Mouse (Mus musculus): ENCODE results near the gene Dph3. TPM values are rescaled to one million over a fixed set of nuclear protein-coding genes. Genes with fewer than 3 reads are reported as not detected.
"Not testable (repeated sequence)": the region's sequence is repeated elsewhere in the genome, so short reads cannot be mapped to it uniquely, and the experiment has no call there.

Dph3 gene
- polyA plus RNA-seq, 1 experiment from 2014 or later: 72.1 TPM

DNA sequence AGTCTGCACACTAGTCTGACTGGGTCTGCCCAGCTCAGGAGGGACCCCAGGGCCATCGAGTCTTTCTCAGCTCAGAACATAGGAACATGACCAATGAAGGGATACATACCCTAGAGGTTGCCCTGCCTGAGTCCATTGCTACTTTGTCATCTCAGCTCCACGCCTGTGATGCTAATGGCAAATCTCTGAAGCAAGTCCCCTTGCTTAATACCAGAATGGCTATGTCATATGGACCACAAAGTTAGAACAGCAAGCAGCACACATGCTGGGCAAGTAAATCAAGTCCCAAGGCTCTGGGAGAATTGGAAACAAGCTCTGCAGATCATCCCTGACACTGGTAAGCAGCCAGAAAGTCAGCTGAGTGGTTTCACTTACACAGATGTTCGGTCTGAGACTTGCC is 13.4 kb upstream of the Dph3 start:
- H3K27me3 ChIP-seq: no peaks in the 10 kb centered on the region

DNA sequence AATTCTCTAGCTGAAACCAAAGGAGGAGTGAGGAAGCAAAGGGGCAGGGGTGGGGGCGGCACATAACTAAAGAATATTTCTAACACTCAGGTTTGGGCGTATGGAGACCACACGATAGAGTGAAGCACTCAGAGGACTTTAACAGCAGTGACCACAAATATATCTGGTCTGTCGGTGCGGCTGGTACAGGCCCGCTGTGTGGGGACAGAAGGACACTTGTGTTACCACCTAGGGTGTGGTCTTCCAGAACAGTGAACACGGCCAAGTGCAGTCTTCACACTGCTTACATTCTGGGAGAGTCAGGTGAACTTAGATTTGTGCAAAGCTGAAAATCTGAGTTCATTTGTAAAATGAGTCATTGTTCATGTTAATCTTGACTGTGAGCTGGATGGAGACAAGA is 12.2 kb upstream of the Dph3 start:
- H3K27me3 ChIP-seq: no peaks in the 10 kb centered on the region
- no peak for ATAC-seq (ENCODE audit: low FRiP score)
- no peak overlapping the region for H3K27ac ChIP-seq
- H3K4me3 ChIP-seq: no peak overlapping the region
- no peak overlapping the region for H3K4me2 ChIP-seq
- H3K4me1 ChIP-seq (replicated peaks): no peaks in the 10 kb centered on the region
- WGBS: 96% methylated on average over 7 of the region's 7 CpGs
- H3K9ac ChIP-seq: no peak overlapping the region
- peaks cover 85% of the 10 kb centered on the region for H3K36me3 ChIP-seq
- H3K9me3 ChIP-seq: no peaks in the 10 kb centered on the region

More for the DNA sequence above, 13.4 kb upstream of the Dph3 start:
- no peak overlapping the region for H3K4me3 ChIP-seq
- no peaks in the 10 kb centered on the region for H3K4me1 ChIP-seq (replicated peaks)
- 97% methylated on average over 3 of the region's 3 CpGs for WGBS
- peaks cover 82% of the 10 kb centered on the region for H3K36me3 ChIP-seq
- no peak overlapping the region for H3K27ac ChIP-seq
- ATAC-seq (ENCODE audit: low FRiP score): no peak
- no peak overlapping the region for H3K9ac ChIP-seq
- H3K9me3 ChIP-seq: no peaks in the 10 kb centered on the region
- no peak overlapping the region for H3K4me2 ChIP-seq

DNA sequence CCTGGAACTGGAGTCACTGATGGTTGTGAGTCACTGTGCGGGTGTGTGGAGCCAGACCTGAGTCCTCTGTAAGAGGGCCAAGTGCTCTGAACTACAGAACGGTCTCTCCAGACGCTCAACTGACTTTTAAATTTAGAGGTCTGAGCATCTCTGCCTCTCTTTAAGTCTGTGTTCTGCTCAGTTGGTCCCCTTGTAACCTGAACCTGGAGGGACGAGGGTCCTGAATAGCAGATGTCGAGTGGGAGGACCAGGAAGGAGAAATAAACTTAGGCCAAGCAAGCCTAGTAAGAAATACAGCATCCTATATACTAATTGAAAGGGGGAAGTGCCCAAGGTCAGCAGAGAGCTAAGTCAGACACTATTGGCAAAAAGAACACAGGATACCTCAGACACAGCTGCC is 11.2 kb upstream of the Dph3 start:
- H3K4me3 ChIP-seq: no peak overlapping the region
- no peaks in the 10 kb centered on the region for H3K9me3 ChIP-seq
- no peak for ATAC-seq (ENCODE audit: low FRiP score)
- no peak overlapping the region for H3K9ac ChIP-seq
- H3K36me3 ChIP-seq: peaks cover 84% of the 10 kb centered on the region
- H3K4me2 ChIP-seq: no peak overlapping the region
- H3K27me3 ChIP-seq: no peaks in the 10 kb centered on the region
- H3K4me1 ChIP-seq (replicated peaks): no peaks in the 10 kb centered on the region
- no peak overlapping the region for H3K27ac ChIP-seq
- WGBS: 94% methylated on average over 5 of the region's 5 CpGs

- no peak overlapping the region for H3K4me3 ChIP-seq
- H3K9ac ChIP-seq: no peak overlapping the region
- H3K27ac ChIP-seq: no peak overlapping the region
- H3K4me2 ChIP-seq: no peak overlapping the region
- peaks cover 78% of the 10 kb centered on the region for H3K36me3 ChIP-seq
- WGBS: 87% methylated on average over 5 of the region's 5 CpGs
- no peaks in the 10 kb centered on the region for H3K27me3 ChIP-seq
- ATAC-seq (ENCODE audit: low FRiP score): no peak
- no peaks in the 10 kb centered on the region for H3K4me1 ChIP-seq (replicated peaks)
- H3K9me3 ChIP-seq: no peaks in the 10 kb centered on the region
These were observed 10.1 kb upstream of the Dph3 start for GRCm38 (mm10) chr14:32095646-32096045.

DNA sequence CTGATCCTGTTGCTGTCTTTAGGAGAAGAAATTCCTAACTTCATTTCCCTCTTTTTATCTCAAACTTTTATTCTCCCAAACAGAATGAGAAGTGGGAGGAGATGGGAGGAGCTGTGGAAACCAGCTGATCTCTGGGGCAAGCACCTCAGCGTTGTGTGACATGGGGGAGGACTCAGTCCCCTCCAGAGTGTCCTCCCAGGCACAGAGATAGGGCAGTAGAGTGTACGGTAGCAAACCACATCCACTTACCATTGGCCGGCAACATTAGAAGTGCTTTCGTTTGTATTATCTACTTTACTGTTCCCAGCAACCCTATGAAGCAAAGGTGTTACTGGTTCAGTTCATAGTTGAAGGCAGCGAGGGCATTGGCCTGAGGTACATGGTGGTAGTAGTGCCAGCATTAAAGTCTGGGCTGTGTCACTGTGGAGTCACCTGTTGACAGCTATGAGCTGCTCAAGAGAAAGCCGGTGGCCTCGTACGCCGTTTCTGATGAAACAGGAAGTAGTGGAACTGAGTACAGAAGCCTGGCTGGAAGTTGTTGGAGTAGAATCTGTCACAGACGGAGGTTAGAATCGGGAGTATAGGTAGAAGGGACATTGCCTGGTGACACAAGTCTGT is 8.1 kb upstream of the Dph3 start:
- H3K27ac ChIP-seq: no peak overlapping the region
- no peak overlapping the region for H3K4me2 ChIP-seq
- H3K27me3 ChIP-seq: no peaks in the 10 kb centered on the region
- no peaks in the 10 kb centered on the region for H3K9me3 ChIP-seq
- no peak for ATAC-seq (ENCODE audit: low FRiP score)
- no peak overlapping the region for H3K9ac ChIP-seq
- no peak overlapping the region for H3K4me3 ChIP-seq
- H3K4me1 ChIP-seq (replicated peaks): no peaks in the 10 kb centered on the region
- 95% methylated on average over 11 of the region's 11 CpGs for WGBS
- peaks cover 57% of the 10 kb centered on the region for H3K36me3 ChIP-seq

DNA sequence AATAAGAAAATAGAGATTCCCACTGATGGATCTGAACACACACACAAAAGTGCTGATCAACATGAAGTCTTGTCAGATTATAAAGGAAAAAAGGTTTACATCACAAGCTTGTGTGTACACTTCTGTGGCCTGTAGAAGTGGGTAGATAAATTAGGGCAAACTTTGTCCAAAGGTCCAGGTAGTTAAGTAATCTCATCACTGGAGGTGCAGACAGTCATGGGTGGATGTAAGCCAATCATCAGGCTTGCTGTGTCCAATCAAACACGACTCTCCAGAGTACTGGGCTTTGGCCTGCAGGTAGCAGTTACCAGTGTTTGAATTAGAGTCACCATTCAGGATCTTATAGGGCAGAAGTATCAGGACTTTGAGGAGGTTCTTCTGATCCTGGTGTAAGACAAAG is 7.5 kb upstream of the Dph3 start:
- Histone ChIP-seq H3K4me3 (no peak overlapping the region), H3K4me2 (no peak overlapping the region), H3K9me3 (no peaks in the 10 kb centered on the region), H3K27ac (no peak overlapping the region), H3K9ac (no peak overlapping the region), H3K36me3 (peaks cover 51% of the 10 kb centered on the region), H3K27me3 (no peaks in the 10 kb centered on the region), H3K4me1 (replicated peaks) (no peaks in the 10 kb centered on the region)
- WGBS: 83% methylated on average over 1 of the region's 1 CpGs
- ATAC-seq (ENCODE audit: low FRiP score): no peak

DNA sequence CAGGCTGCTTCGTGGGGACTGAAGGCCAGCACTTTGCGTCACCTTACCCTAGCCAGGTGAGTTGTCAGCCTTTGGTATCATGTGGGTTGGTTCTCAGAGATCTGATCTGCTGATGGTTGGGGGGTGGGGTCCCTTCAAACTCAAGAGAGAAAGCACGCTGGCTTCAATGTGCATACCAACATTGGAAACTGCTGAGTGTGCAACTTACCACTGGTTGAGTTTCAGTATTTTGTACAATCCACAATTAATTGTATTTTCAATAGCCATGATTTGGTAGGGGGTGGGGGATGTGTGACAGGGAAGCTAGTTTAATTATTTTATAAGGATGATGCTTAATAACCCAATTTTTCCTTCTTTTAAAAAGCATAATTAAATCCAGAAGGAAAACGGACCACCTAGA is 6.2 kb upstream of the Dph3 start:
- Histone ChIP-seq H3K4me1 (replicated peaks) (peaks cover 7% of the 10 kb centered on the region), H3K27me3 (no peaks in the 10 kb centered on the region), H3K4me2 (no peak overlapping the region), H3K4me3 (no peak overlapping the region), H3K9me3 (no peaks in the 10 kb centered on the region), H3K9ac (no peak overlapping the region), H3K36me3 (peaks cover 39% of the 10 kb centered on the region), H3K27ac (no peak overlapping the region)
- WGBS: 91% methylated on average over 4 of the region's 4 CpGs
- no peak for ATAC-seq (ENCODE audit: low FRiP score)

DNA sequence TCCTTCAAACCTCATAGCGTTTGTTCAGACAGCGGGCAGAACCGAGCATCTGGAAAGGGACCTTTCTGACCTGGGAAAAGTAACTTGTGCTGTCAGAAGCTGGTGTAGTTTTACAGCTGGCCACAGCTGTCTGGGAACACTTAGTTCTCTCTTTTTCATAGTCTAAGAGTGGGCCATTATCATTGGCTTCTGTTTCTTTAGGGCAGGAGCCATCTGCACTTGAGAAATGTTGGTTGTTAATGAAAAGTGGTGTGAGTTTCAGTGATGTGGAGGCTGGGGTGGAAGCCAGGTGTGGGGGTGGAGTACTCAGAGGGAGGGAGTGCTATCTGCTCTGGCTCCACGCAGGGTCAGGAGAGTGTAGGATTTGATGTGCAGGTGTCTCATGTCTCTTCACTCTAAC is 5.6 kb upstream of the Dph3 start:
- Histone ChIP-seq H3K9ac (no peak overlapping the region; the same call in 1 of the 2 replicates), H3K4me3 (no peak overlapping the region), H3K4me1 (replicated peaks) (peaks cover 13% of the 10 kb centered on the region), H3K36me3 (peaks cover 35% of the 10 kb centered on the region), H3K9me3 (no peaks in the 10 kb centered on the region), H3K27me3 (no peaks in the 10 kb centered on the region), H3K27ac (no peak overlapping the region), H3K4me2 (no peak overlapping the region)
- ATAC-seq (ENCODE audit: low FRiP score): no peak
- WGBS: 74% methylated on average over 4 of the region's 4 CpGs

DNA sequence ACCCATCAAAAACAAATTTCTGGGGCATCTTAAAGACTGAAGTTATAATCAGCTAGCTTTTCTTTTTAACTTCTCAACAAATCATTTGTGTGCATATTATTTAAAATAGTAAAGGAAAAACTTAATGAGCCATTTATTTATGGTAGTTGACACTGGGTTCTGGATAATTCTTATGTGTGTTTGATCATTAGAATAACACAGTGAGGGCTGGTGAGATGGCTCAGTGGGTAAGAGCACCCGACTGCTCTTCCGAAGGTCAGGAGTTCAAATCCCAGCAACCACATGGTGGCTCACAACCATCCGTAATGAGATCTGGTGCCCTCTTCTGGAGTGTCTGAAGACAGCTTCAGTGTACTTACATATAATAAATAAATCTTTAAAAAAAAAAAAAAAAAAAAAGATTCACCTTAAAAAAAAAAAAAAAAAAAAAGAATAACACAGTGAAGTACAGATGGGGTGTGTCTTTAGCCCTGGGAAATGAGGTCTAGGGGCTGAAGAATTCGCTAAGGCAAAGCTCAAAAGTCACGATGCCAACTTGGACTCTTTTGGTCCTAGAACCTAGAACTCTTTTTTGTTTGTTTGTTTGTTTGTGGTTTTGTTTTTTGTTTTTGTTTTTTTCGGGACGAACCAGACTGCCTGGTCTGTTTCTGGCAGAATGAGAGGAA is 2.2 kb upstream of the Dph3 start:
- ATAC-seq (ENCODE audit: low FRiP score): not testable (repeated sequence)

DNA sequence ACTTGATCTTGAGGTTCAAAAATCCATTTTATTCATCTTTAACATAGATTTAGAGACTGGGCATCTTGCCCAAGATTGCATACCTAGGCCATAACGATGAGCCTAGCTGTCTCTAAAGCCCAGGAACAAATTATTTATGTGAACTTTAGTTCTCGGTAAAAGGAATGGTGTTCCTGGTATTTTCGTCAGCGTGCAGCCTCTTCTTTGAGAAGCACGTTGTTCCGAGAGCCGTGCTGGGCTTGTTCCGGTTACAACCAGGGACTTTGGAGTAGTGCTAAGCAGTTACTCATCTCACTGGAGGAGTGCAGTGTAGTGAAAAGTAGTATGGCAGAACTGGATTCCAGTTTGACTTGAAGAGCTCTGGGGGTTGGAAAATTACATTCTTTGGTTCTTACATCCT is 697 bp upstream of the Dph3 start:
- Histone ChIP-seq H3K9me3 (no peaks in the 10 kb centered on the region), H3K27ac (peak overlapping the region; percentile 91), H3K27me3 (no peaks in the 10 kb centered on the region), H3K4me3 (peak overlapping the region; percentile 64), H3K36me3 (peaks cover 18% of the 10 kb centered on the region), H3K4me1 (replicated peaks) (peaks cover 24% of the 10 kb centered on the region), H3K4me2 (peak overlapping the region; percentile 79), H3K9ac (peak overlapping the region; percentile 82)
- ATAC-seq (ENCODE audit: low FRiP score): no peak
- 32% methylated on average over 8 of the region's 8 CpGs for WGBS

More for the DNA sequence above, 2.2 kb upstream of the Dph3 start:
- H3K27ac ChIP-seq, H3K9ac ChIP-seq, H3K27me3 ChIP-seq, H3K4me3 ChIP-seq, H3K4me2 ChIP-seq, H3K9me3 ChIP-seq: not testable (repeated sequence)
- H3K36me3 ChIP-seq: peaks cover 13% of the 10 kb centered on the region
- 92% methylated on average over 7 of the region's 7 CpGs for WGBS
- H3K4me1 ChIP-seq (replicated peaks): peaks cover 24% of the 10 kb centered on the region

DNA sequence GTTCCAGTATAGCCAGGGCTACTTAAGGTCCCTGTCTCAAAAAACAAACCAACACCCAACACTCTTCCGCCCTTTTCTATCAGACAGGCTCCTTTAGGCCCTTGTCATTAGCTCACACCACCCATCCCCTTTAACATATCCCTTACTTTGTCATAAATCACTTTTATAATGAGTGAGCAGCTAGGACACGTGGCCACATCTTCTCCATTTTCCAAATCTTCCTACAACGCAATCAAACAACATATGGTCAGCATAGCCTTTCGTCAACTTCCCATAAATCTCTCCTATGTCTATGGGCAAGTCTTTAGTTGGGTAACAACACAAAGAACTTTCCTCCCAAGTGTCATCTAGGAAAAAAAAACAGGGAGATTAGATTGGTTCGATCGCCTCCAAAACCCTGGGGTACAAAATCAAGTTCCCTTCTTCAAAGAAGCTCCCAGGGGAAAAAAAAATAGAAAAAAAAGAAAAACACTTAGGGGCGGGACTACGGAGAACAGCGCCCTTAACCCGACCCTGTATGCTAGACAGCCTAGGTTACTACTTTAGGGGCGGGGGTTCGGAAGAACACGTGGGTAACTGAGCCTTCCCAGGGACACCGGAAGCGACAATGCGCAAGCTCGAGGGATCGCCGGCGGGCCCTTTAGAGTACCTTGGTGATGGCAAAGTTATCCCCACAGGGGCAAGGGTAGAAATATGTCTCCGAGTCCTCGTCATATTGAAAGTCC is 606 bp downstream of the Dph3 start, which contains the start of gene Oxnad1:
Oxnad1 (plus strand) TSS at position 614 of the 725 bp plus-strand sequence.
- Histone ChIP-seq H3K9me3 (no peaks in the 10 kb centered on the region), H3K4me3 (peak within 1 kb of the TSS; percentile 64), H3K27ac (peak within 1 kb of the TSS; percentile 91), H3K9ac (peak within 1 kb of the TSS; percentile 82), H3K36me3 (peaks cover 28% of the 10 kb centered on the region), H3K4me1 (replicated peaks) (peaks cover 24% of the 10 kb centered on the region), H3K4me2 (peak within 1 kb of the TSS; percentile 79), H3K27me3 (no peaks in the 10 kb centered on the region)
- ATAC-seq (ENCODE audit: low FRiP score): peak; percentile 97
- 3% methylated on average over 22 of the region's 22 CpGs for WGBS

GRCm38 (mm10) chr14:32083466-32083865 is 2.1 kb downstream of the Dph3 start:
- no peak for ATAC-seq (ENCODE audit: low FRiP score)
- H3K36me3 ChIP-seq: peaks cover 31% of the 10 kb centered on the region

More at GRCm38 (mm10) chr14:32083466-32083865, 2.1 kb downstream of the Dph3 start:
- no peaks in the 10 kb centered on the region for H3K27me3 ChIP-seq
- H3K4me2 ChIP-seq: no peak overlapping the region
- WGBS: 98% methylated on average over 2 of the region's 2 CpGs
- H3K4me1 ChIP-seq (replicated peaks): peaks cover 24% of the 10 kb centered on the region
- no peak overlapping the region for H3K27ac ChIP-seq
- no peak overlapping the region for H3K9ac ChIP-seq
- no peak overlapping the region for H3K4me3 ChIP-seq
- no peaks in the 10 kb centered on the region for H3K9me3 ChIP-seq
